In genomic region chr12:91726202-91726601, GRCm38 (mm10) we compare ENCODE assay signal across 17 mouse cellular contexts.
"Had no signal": no experiment of that assay in that cellular context is flagged by ENCODE, and none has a peak within 500 bp of the region (broad histone marks: within the 10 kb centered on the region; RNA-seq: fewer than 3 reads in every experiment).

No protein-coding gene starts in this region.

- ATAC-seq: lung, postnatal 0 days; midbrain, embryonic 13.5 days; midbrain, embryonic 15.5 days had no signal

- H3K36me3 ChIP-seq: lung, embryonic 15.5 days; midbrain, embryonic 13.5 days; midbrain, embryonic 15.5 days; neural tube, embryonic 12.5 days; stomach, embryonic 15.5 days had no signal

- H3K27ac ChIP-seq: lung, embryonic 15.5 days; macrophage; midbrain, embryonic 13.5 days; midbrain, embryonic 15.5 days; neural tube, embryonic 12.5 days; stomach, embryonic 15.5 days; stomach, postnatal 0 days had no signal

- H3K4me2 ChIP-seq: lung, embryonic 15.5 days; midbrain, embryonic 11.5 days; midbrain, embryonic 13.5 days; midbrain, embryonic 15.5 days; neural tube, embryonic 12.5 days; stomach, embryonic 15.5 days had no signal

- H3K9me3 ChIP-seq: lung, embryonic 15.5 days; megakaryocyte, embryonic 14.5 days; midbrain, embryonic 13.5 days; midbrain, embryonic 15.5 days; neural tube, embryonic 12.5 days; stomach, embryonic 15.5 days had no signal

- H3K27me3 ChIP-seq: lung, embryonic 15.5 days; megakaryocyte, embryonic 14.5 days; midbrain, embryonic 13.5 days; midbrain, embryonic 15.5 days; neural tube, embryonic 12.5 days; stomach, embryonic 15.5 days had no signal

- H3K4me1 ChIP-seq: lung, embryonic 15.5 days; midbrain, embryonic 13.5 days; midbrain, embryonic 15.5 days; neural tube, embryonic 12.5 days; stomach, embryonic 15.5 days had no signal

- DNase-seq: lung, adult 2 months; lung, postnatal 14 days; lung, postnatal 36 days; right cerebral cortex, postnatal 14 days; thymus, adult 2 months; thymus, postnatal 25 days; thymus, postnatal 4 days had no signal

- H3K4me3 ChIP-seq: lung, embryonic 15.5 days; megakaryocyte, embryonic 14.5 days; midbrain, embryonic 13.5 days; midbrain, embryonic 15.5 days; neural tube, embryonic 12.5 days; stomach, embryonic 15.5 days had no signal

- H3K9ac ChIP-seq: lung, embryonic 15.5 days; midbrain, embryonic 13.5 days; midbrain, embryonic 15.5 days; neural tube, embryonic 12.5 days; stomach, embryonic 15.5 days had no signal
